In genomic region chr2:153778638-153779362, GRCm38 (mm10) we compare ENCODE assay signal across 8 mouse cellular contexts. TPM values are rescaled to one million over a fixed set of nuclear protein-coding genes. Genes with fewer than 3 reads are reported as not detected.
DNase-seq lines count a peak whose midpoint lies in the region; ATAC-seq and TF ChIP-seq lines count a peak whose summit lies in the region.

No protein-coding gene starts in this region.

- H3K4me3 ChIP-seq in heart, embryonic 14.5 days (ENCODE audit: control insufficient read depth in 1 of 2, insufficient read depth in 1 of 2, low read depth in 1 of 2, low read length in 2 of 2): peak overlapping the region; percentile 24 to 46
- peak overlapping the region; percentile 27 for H3K4me3 ChIP-seq in kidney, postnatal 0 days (replicated peaks; ENCODE audit: low read depth, low read length)
- peak overlapping the region; percentile 56 for H3K4me3 ChIP-seq in liver, embryonic 13.5 days (replicated peaks)
- peak overlapping the region; percentile 20 for H3K4me3 ChIP-seq in stomach, embryonic 14.5 days (ENCODE audit: low read depth, low read length)

- peak overlapping the region; percentile 5; the same call in 1 of the 2 replicates for H3K9ac ChIP-seq in heart, embryonic 14.5 days (ENCODE audit: low read length)
- peak overlapping the region; percentile 8; the same call in 1 of the 2 replicates for H3K9ac ChIP-seq in kidney, postnatal 0 days (ENCODE audit: low read depth, low read length)
- peak overlapping the region; percentile 66 for H3K9ac ChIP-seq in liver, embryonic 13.5 days
- H3K9ac ChIP-seq in stomach, embryonic 14.5 days (replicated peaks; ENCODE audit: low read depth, low read length): 0 out of 2 replicates have a peak overlapping the region, but pooled peaks have one; percentile 12

- peak; percentile 77 for ATAC-seq in heart, embryonic 14.5 days (ENCODE audit: insufficient number of reproducible peaks, insufficient read depth, low FRiP score, low read depth)
- ATAC-seq in kidney, postnatal 0 days (replicated peaks; ENCODE audit: low FRiP score, low read depth): peak; percentile 89
- ATAC-seq in liver, embryonic 13.5 days (ENCODE audit: low read depth): peak; percentile 89
- peak; percentile 89 for ATAC-seq in stomach, embryonic 14.5 days (ENCODE audit: insufficient number of reproducible peaks, insufficient read depth, low FRiP score, low read depth)

- no peak for TF ChIP-seq CTCF in kidney, postnatal 0 days (IDR thresholded peaks at IDR 0.05; ENCODE audit: low read depth)

- H3K27me3 ChIP-seq in heart, embryonic 14.5 days (ENCODE audit: control insufficient read depth, insufficient read depth, low read length): no peaks in the 10 kb centered on the region
- H3K27me3 ChIP-seq in kidney, postnatal 0 days (ENCODE audit: insufficient read depth, low read length): no peaks in the 10 kb centered on the region
- H3K27me3 ChIP-seq in liver, embryonic 13.5 days: no peaks in the 10 kb centered on the region
- no peaks in the 10 kb centered on the region for H3K27me3 ChIP-seq in stomach, embryonic 14.5 days (ENCODE audit: control insufficient read depth, insufficient read depth, low read length)

- WGBS in heart, embryonic 14.5 days: 10% methylated on average over 24 of the region's 24 CpGs
- WGBS in kidney, postnatal 0 days: 10% methylated on average over 24 of the region's 24 CpGs
- 8% methylated on average over 24 of the region's 24 CpGs for WGBS in liver, embryonic 13.5 days (ENCODE audit: insufficient replicate concordance)
- 11% methylated on average over 24 of the region's 24 CpGs for WGBS in stomach, embryonic 14.5 days

- no peaks in the 10 kb centered on the region for H3K9me3 ChIP-seq in heart, embryonic 14.5 days (ENCODE audit: control insufficient read depth, low read length)
- H3K9me3 ChIP-seq in kidney, postnatal 0 days (replicated peaks; ENCODE audit: low read length): no peaks in the 10 kb centered on the region
- H3K9me3 ChIP-seq in liver, embryonic 13.5 days (replicated peaks): no peaks in the 10 kb centered on the region
- no peaks in the 10 kb centered on the region for H3K9me3 ChIP-seq in stomach, embryonic 14.5 days (ENCODE audit: control insufficient read depth, low read depth, low read length)

- DNase-seq in layer of hippocampus, adult 11-12 months (ENCODE audit: low spot score): peak; percentile 29
- DNase-seq in layer of hippocampus, adult 9-10 months (ENCODE audit: low spot score): no peak
- DNase-seq in fibroblast of lung, adult 2 months (ENCODE audit: low read depth): peak; percentile 13
- DNase-seq in kidney, postnatal 0 days (ENCODE audit: low spot score): peak; percentile 84
- peak; percentile 85 for DNase-seq in liver, embryonic 13.5 days
- DNase-seq in natural killer cell, adult 2 months (ENCODE audit: low spot score in 2 of 2): peak; percentile 43 to 60

- H3K27ac ChIP-seq in heart, embryonic 14.5 days (replicated peaks in 1 of 2; ENCODE audit: control insufficient read depth in 1 of 2, insufficient read depth in 1 of 2, low read depth in 2 of 2, low read length in 2 of 2): no peak overlapping the region
- no peak overlapping the region for H3K27ac ChIP-seq in kidney, postnatal 0 days
- peak overlapping the region; percentile 56; the same call in 1 of the 2 replicates for H3K27ac ChIP-seq in liver, embryonic 13.5 days
- H3K27ac ChIP-seq in stomach, embryonic 14.5 days (ENCODE audit: low read length): no peak overlapping the region

- H3K4me2 ChIP-seq in heart, embryonic 14.5 days (ENCODE audit: low read length): peak overlapping the region; percentile 65
- H3K4me2 ChIP-seq in kidney, postnatal 0 days (ENCODE audit: low read length): peak overlapping the region; percentile 66
- H3K4me2 ChIP-seq in liver, embryonic 13.5 days: peak overlapping the region; percentile 85
- peak overlapping the region; percentile 43 for H3K4me2 ChIP-seq in stomach, embryonic 14.5 days (replicated peaks; ENCODE audit: low read depth, low read length)

- peaks cover 0 to 11% of the 10 kb centered on the region in 2 experiments; a peak in 2 of 4 replicates for H3K4me1 ChIP-seq in heart, embryonic 14.5 days (ENCODE audit: control insufficient read depth in 2 of 2, insufficient read depth in 2 of 2, low read length in 2 of 2)
- peaks cover 3% of the 10 kb centered on the region; the same call in 1 of the 2 replicates for H3K4me1 ChIP-seq in kidney, postnatal 0 days (replicated peaks; ENCODE audit: insufficient read depth, low read length)
- peaks cover 51% of the 10 kb centered on the region for H3K4me1 ChIP-seq in liver, embryonic 13.5 days (replicated peaks)
- no peaks in the 10 kb centered on the region for H3K4me1 ChIP-seq in stomach, embryonic 14.5 days (ENCODE audit: control insufficient read depth, insufficient read depth, low read length)

- H3K36me3 ChIP-seq in heart, embryonic 14.5 days (ENCODE audit: control insufficient read depth, insufficient read depth, low read length): peaks cover 6% of the 10 kb centered on the region
- no peaks in the 10 kb centered on the region for H3K36me3 ChIP-seq in kidney, postnatal 0 days (ENCODE audit: insufficient read depth, low read length)
- no peaks in the 10 kb centered on the region for H3K36me3 ChIP-seq in liver, embryonic 13.5 days
- H3K36me3 ChIP-seq in stomach, embryonic 14.5 days (ENCODE audit: control insufficient read depth, insufficient read depth, low read length): no peaks in the 10 kb centered on the region

RNA-seq across cellular contexts. Expression of gene Efcab8, which starts 0.9 kb away (rescaled TPM):
- polyA plus RNA-seq in heart, embryonic 14.5 days (2014; fragmentation: Nextera tagmentation; extraction: Ambion mirVana): not detected in 2 replicates
- polyA plus RNA-seq in kidney, postnatal 0 days (2015; fragmentation: Nextera tagmentation; extraction: Ambion mirVana): not detected in 2 replicates
- 0.06 TPM in 1 of 2 replicates, not detected in the other for polyA plus RNA-seq in liver, embryonic 13.5 days (2015; fragmentation: Nextera tagmentation; extraction: Ambion mirVana)
- 0.14 and 0.41 TPM in 2 replicates for polyA plus RNA-seq in stomach, embryonic 14.5 days (2014; fragmentation: Nextera tagmentation; extraction: Ambion mirVana)

RNA-seq across cellular contexts. Expression of gene Mapre1, which starts 37.7 kb away (rescaled TPM):
- polyA plus RNA-seq in heart, embryonic 14.5 days (2014; fragmentation: Nextera tagmentation; extraction: Ambion mirVana): 222 and 231 TPM in 2 replicates
- polyA plus RNA-seq in kidney, postnatal 0 days (2015; fragmentation: Nextera tagmentation; extraction: Ambion mirVana): 192 and 216 TPM in 2 replicates
- 161 and 202 TPM in 2 replicates for polyA plus RNA-seq in liver, embryonic 13.5 days (2015; fragmentation: Nextera tagmentation; extraction: Ambion mirVana)
- 243 and 263 TPM in 2 replicates for polyA plus RNA-seq in stomach, embryonic 14.5 days (2014; fragmentation: Nextera tagmentation; extraction: Ambion mirVana)

Comparison
In these comparisons a context has a peak if more than half of its experiments do, and no peak if none do; other contexts are left out.
1. H3K9ac ChIP-seq: peak in every context shown above with its lines; median percentile 66 in liver, embryonic 13.5 days; 12 in stomach, embryonic 14.5 days; 8 in kidney, postnatal 0 days; 5 in heart, embryonic 14.5 days.